Mouse (Mus musculus) CD4-positive, CD25-positive, alpha-beta regulatory T cell, adult 9 weeks (primary cell): ENCODE results near the gene Rrp8. TPM values are rescaled to one million over a fixed set of nuclear protein-coding genes. Genes with fewer than 3 reads are reported as not detected.

Experiments
- polyA plus RNA-seq: library from polyadenylated mRNA; unstranded; fragments of 100-300 nt; shearing (Covaris generic); gene quantifications from one replicate; pipeline ENCODE4 v1.2.1, GENCODE M21; 2017

The Rrp8 gene
- 48.8 TPM for polyA plus RNA-seq

DNA sequence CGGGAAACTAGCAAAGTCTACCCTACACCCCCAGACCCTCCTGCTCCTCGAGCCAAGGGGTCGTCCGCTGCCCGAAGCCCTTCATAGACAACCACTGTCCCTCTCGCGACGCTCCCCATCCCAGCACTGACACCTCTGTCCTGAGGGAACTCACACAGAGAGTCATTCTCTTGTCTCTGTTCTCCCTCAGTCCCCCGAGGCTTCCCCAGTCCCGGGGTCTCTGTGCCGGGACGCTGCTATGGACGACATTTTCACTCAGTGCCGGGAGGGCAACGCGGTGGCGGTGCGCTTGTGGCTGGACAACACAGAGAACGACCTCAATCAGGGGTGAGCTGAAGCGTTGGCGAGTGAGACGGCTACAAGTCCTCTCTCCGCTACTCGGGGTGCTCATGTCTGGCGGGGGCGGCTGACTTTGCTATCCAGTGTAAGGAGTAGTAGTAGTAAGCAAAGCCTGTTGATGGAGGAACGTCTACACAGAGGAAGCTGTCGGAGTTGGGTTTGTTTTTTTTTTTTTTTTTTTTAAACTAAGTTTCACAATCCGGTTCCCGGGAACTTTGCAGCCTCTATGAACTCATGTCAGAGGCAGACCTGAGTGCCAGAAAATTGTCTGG is at the start of gene Rrp8:
TSS of gene Rrp8 (minus strand) at position 475 of the 611 bp plus-strand sequence.

DNA sequence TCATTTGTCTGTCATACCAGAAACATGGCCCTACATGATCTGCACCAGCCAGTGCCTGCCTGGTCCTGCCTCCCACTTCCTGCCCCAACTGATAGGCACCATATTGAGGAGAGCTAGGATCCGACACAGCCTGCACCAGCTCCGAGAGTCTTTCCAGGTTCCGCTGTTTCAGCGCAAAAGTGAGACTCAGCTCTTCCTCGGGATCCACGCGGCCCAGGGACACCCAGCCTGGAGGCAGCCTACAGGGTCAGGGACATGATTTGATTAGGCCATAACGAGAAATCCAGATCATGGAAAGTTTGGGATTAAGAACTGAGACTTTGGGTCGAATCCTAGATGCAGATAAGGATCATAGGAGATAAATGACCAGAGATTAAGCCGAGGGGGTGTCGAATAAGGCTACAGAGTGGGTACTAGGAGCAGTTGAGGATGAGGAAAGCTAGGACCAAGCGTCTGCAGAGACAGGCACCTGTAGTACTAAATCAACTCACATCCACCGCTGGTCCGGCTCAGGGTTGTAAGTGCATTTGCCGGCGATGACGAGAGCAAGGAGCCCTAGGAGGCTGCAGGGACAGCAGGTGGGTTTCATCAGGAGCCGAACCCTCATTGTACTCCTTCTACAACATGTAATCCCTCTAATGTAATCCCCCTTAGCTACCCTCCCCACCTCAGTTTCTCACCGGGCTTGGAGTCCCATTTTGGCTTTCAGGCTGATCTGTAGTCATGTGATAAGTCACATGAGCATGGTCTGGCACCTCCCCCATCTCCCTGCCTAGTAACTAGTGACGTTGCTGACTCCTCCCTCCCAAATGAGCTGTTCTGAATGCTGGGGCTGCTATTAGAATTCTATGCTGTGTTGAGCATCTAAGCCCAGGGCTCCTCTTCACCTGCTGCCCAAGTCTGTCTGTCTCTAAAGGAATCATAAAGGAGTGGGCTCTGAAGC is 14.6 kb upstream of the Rrp8 start, which contains the start of gene Tpp1:
TSS of gene Tpp1 (minus strand) at position 745 of the 943 bp plus-strand sequence.

DNA sequence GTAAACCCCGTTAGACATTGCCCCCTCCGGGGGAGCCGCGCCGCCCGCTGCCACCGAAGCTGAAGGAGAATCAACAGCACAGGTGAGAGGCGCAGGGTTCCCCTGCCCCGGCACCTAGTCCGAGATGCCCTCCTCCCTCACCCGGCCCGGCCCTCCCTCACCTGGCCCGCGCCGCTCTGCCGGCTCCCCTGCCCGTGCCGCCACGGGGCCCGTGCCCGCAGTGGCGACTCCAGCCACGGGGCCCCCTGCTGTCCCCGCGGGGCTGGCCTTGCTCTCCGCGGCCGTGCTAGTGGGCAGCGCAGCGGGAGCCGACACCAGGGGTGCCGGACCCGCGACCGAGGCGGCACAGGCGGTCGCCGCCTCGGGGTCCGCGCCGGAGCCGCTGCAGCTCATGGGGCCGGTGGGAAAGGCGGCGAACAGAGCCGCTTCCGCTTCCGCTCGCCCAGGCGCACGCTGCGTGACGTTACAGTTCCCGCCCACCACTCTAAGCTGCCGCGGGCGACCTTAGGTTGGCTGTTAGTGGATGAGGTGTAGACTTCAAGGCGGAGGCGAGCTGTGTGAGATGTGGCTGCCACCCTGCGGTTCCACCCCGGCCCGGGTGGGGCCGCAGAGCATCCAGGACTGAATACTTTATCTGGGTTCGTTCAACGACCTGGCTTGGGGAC is 6.9 kb upstream of the Rrp8 start, which contains the start of gene Taf10:
TSS of gene Taf10 (minus strand) at position 436 of the 665 bp plus-strand sequence.

DNA sequence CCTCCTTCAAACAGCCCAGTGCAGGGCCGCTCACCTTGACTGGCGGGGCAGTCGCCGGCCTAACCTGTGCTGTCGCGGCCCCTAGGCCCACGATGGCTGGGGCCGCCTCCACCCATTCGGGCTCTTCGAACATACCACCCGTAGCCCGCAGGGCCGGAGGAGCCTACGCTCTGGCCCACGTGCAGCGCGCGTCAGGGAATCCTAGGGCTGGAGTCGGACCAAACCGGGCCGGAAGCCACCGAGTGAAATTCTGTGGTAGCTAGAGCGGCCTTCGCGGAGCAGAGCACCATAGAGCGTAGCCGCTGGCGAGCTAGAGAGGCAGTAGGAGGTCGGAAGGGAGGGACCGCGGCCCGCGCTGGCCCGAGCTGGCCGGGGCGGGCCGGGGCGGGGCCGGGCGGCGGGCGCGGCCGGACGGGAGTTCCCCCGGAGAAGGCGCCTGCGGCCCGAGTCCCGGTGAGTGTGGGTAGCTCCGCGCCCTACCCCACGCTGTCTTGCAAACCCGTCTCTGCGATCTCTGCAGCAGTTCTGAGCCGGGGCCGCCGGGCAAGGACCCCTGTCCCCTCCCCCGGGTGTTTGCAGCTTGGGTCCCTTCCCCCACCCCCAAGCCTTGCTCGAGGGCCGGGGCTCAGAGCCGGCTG is 802 bp downstream of the Rrp8 start, which contains the start of gene Ilk:
TSS of gene Ilk (plus strand) at position 329 of the 638 bp plus-strand sequence.

Other genes with a start within 250 kb of the Rrp8 start
- gene Smpd1, start 183.0 kb downstream of the Rrp8 start, polyA plus RNA-seq: 47.9 TPM
- gene Apbb1, start 155.7 kb downstream of the Rrp8 start, polyA plus RNA-seq: 5.6 TPM
- gene Hpx, start 137.2 kb downstream of the Rrp8 start, polyA plus RNA-seq: not detected
- 2.1 TPM for gene Trim3, start 103.8 kb downstream of the Rrp8 start, polyA plus RNA-seq
- gene Timm10b, start 97.3 kb downstream of the Rrp8 start, polyA plus RNA-seq: 255 TPM
- gene Arfip2, start 97.0 kb downstream of the Rrp8 start, polyA plus RNA-seq: 35.3 TPM
- 14.3 TPM for gene Gm45799, start 96.8 kb downstream of the Rrp8 start, polyA plus RNA-seq
- 3.3 TPM for gene Dnhd1, start 86.6 kb downstream of the Rrp8 start, polyA plus RNA-seq
- 244 TPM for gene Ilk, start 793 bp downstream of the Rrp8 start, polyA plus RNA-seq
- gene Taf10, start 7.0 kb upstream of the Rrp8 start, polyA plus RNA-seq: 18.8 TPM
- 133 TPM for gene Tpp1, start 14.8 kb upstream of the Rrp8 start, polyA plus RNA-seq
- not detected for gene Dchs1, start 50.3 kb upstream of the Rrp8 start, polyA plus RNA-seq
- gene Mrpl17, start 73.7 kb upstream of the Rrp8 start, polyA plus RNA-seq: 159 TPM
- 252 TPM for gene Gm4070, start 216.6 kb upstream of the Rrp8 start, polyA plus RNA-seq